Mouse (Mus musculus) layer of hippocampus, postnatal 10 days (tissue): ENCODE data around the gene Atp6v1e1. TPM values are rescaled to one million over a fixed set of nuclear protein-coding genes. Genes with fewer than 3 reads are reported as not detected.
"Not testable (repeated sequence)": the region's sequence is repeated elsewhere in the genome, so short reads cannot be mapped to it uniquely, and the experiment has no call there.

Experiments
- DNase-seq, 2 experiments: peaks; one replicate each; pipeline ENCODE4 v3.0.0; 2021; ENCODE audit warnings: low spot score in 2 of 2
- total RNA-seq, 2 experiments: library from RNA; stranded (reverse); gene quantifications; 2 replicates each; pipeline ENCODE4 v1.2.3; 2021

Gene Atp6v1e1
- total RNA-seq, 2 experiments from 2014 or later, result 355 to 367 TPM

DNA sequence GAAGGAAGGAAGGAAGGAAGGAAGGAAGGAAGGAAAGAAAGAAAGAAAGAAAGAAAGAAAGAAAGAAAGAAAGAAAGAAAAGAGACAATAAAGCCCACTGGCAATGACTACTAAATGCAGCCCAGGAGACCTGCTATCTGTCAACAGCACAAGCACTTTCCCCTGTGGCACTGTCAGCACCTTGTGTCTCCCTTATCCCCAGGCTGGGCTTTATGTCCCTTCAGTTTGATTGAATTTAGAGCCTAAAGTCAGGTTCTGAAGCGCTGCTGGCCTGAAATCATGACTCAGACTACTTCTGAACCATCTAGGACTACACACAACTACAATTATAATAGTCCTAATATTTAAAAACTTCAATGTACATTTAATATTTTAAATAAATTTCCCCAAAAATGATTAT, 1.7 kb downstream of the Atp6v1e1 start:
- no peak for DNase-seq

DNA sequence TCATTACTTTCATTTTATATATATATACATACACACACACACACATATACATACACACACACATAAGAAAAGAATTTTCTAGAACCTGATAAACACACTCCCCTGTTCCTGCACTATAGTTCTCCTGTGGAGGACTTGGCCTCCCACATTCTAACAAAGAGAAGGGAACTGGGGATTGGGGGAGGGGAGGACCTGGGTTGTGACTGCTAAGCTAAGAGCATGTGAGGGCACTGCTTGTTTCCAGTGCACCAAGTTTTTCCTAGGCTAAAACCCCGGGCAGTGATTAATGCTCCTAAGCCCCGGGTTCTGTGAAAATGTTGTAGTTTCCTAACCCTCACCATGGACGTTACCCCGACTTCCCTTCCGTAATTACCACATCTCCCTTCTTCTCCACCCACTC, 2.4 kb downstream of the Atp6v1e1 start:
- DNase-seq, result no peak

- no peak for DNase-seq
These were observed 3.3 kb downstream of the Atp6v1e1 start for GRCm38 (mm10) chr6:120819294-120819693.

GRCm38 (mm10) chr6:120811999-120812398, 10.6 kb downstream of the Atp6v1e1 start:
- not testable (repeated sequence) for DNase-seq

GRCm38 (mm10) chr6:120807738-120808081, 14.9 kb downstream of the Atp6v1e1 start:
- no peak for DNase-seq

DNA sequence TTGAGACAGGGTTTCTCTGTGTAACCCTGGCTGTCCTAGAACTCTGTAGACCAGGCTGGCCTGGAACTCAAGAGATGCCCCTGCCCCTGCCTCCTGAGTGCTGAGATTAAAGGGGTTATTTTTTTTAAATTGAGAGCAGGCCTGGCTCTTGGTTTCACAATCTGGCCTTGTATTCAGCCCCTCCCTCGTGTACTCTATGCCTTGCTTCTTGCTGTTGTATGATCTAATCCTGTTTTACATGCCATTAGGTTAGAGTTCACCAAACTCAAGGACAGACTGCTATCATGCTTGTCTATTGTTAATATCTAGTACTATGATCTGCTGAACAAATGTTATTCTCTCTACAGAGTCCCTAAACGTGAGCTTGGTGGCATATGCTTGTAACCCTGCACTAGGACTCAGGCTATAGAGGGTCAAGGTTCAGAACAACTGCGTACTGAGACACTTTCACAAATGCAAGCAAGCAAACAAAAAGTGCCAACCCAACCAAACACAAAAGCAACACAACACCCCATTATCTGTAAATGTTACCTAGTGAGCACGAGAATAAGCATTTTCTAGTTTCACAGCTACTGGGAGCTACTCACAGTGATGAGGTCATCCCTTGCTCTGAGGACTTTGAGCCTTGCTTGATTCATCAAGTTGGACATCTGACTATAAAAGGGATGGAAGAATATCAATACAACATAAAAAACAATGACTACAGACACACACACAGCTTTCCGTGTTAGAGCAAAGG, 15.4 kb downstream of the Atp6v1e1 start:
- DNase-seq, result no peak

DNA sequence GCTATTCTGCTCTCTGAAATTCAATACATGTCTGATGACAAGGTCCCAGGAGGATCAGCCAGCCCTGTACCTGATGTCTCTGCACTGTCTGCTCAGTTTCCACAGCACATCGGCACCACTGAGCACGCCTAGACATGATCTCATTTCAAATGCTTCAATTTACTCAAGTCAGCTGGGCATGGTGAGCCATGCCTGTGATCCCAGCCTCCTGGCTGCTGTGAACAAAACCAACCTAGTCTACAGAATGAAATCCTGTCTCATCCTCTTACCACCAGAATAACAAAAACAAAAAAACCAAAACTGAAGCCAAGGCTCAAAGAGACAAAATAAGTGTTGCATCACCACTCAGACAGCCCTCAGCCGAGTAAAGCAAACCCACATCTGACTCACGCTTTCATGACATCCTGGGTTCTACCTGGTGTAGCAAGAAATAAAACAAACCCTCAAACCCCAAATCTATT, 23.0 kb downstream of the Atp6v1e1 start:
- DNase-seq, result no peak

DNA sequence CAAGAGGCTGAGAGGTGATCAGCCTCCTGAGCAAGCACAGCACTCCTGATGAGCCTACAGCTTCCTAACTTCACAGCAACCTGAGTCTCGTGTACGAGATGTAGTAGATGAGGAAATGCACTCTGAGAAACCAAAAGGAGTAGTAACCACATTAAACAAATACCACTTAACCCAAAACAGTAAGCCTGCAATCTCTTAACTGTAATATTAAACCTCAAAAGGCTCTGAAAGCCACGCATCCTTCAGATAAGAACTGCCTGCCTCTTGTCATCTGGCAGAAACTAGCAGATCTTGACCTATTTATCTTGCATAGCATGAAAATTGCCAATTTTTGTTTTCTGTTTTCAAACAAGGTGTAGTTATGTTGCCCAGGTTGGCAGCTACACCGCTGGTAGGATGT, 23.7 kb downstream of the Atp6v1e1 start:
- no peak for DNase-seq

- no peak for DNase-seq
These were observed 24.6 kb downstream of the Atp6v1e1 start for GRCm38 (mm10) chr6:120798019-120798418.

DNA sequence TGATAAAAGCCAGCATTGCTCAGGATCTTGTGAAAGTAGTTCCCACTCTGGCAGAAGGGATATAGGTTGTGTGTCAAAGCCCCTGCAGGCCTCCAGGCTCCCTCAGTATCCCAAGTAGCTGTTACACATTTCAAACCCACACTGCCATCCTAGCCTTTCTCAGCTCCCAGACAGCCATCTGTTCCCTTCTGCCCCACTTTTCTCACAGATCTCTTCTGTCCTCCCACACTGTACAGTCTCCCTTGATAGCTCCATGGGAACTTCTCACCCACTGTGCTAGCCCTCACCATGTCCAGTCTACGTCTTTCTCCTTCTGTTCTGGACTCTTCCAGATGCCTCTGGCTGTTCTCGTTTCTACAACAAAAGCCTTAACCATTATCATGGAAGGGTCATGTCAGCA, 26.5 kb downstream of the Atp6v1e1 start:
- DNase-seq, result no peak

DNA sequence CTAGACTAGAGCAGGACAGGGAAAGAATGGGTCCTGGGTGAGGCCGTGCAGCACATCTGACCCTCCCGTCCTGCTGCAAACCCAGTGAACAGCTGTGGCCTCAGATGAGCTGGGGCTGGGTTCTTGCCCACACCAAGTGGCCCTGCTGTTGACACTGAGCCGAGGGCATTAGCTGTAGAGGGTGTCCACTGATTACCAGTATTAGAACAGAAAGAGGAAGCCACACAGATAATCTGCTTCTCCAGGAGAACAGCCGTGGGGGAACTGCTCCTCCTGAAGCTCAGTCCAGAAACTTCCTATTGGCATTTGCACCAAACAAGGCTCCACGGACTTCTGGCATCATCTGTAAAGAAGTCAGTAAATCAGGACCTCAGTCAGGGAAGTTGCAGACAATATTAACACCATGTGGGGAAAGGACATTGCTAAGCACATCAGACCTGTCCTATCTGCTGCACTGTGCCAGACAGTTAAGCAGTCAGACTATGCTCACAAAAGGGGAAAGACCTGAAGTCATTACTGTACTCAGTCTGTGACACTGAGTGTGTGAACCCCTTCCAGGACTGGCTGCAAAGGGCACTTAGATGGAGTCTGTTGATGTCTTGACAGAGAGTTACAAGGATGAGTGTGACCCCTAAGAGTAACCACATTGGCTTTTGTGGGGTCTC, 27.0 kb downstream of the Atp6v1e1 start:
- no peak for DNase-seq

- no peak for DNase-seq
These were observed 29.6 kb downstream of the Atp6v1e1 start for GRCm38 (mm10) chr6:120792947-120793346.

- DNase-seq, result no peak
These were observed 31.9 kb downstream of the Atp6v1e1 start for GRCm38 (mm10) chr6:120790717-120791116.

GRCm38 (mm10) chr6:120790153-120790552, 32.4 kb downstream of the Atp6v1e1 start:
- DNase-seq, result no peak

DNA sequence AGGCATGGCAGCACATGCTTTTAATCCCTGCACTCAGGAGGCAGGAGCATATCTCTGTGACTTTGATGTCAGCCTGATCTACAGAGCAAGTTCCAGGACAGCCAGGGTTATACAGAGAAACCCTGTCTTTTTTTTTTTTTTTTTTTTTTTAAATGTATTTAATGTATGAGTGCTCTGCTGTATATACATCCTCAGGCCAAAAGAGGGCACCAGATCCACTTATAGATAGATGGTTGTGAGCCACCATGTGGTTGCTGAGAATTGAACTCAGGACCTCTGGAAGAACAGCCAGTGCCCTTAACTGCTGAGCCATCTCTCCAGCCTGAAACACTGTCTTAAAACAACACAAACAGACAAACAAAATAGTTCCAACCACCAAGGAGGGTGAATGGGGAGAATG, 33.7 kb downstream of the Atp6v1e1 start:
- no peak for DNase-seq

DNA sequence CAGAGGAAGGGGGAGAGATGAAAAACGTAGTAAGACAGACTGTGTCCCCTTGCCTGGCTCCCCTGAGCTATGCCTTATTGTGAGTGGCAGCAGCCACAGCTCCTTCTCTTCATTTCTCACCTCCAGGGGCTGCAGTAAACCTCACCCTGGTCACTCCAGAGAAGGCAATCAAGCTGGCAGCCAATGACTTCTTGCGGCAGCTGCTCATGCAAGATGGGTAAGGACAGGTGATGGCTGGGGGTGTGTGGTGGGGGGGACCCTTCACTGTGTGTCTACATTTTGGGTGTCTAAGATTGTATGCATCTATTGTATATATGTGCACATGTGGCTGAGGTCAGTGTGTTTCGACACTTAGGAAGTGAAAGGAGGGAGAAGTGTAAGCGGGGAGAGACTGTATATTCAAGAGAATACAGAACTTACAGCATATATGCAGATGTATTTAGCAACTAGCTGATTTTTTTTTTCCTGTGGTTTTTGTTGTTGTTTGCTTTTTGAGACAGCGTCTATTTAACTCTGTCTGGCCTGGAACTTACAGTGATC, 34.5 kb downstream of the Atp6v1e1 start:
- DNase-seq, result no peak

DNA sequence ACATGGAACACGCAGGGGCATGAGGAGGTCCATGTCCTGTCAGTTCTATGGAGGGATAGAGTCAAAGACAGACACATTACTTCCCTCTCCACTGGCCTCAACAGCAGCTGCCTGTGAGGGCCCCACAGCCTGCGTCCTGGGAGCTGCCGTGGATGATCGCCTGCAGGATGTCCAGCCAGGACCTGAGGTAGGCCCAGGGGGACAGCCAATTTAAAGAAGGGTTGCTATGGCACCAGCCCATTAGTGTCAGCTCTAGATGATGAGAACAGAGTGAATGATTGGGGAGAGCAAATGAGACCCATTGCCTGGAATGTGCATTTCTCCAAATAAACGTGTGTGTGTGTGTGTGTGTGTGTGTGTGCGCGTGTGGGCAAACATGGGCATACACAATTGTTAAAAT, 38.2 kb downstream of the Atp6v1e1 start:
- no peak for DNase-seq

DNA sequence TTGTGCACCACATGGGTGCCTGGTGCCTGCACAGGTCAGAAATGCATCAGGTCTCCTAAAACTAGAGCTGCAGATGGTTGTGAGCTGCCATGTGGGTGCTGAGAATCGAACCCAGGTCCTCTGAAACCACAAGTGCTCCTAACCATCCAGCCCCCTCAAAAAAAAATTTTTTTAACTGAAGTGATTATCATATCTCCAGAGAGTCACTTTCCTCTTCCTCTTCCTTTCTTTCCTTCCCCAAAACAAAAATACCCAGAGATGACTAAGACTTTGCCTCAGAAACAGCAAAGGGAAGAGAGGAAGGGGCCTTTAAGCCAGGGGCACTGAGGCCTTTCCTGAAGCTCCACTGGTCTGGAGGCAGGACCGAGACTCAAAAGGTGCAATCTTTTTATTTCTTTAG, 39.6 kb downstream of the Atp6v1e1 start:
- no peak for DNase-seq

DNA sequence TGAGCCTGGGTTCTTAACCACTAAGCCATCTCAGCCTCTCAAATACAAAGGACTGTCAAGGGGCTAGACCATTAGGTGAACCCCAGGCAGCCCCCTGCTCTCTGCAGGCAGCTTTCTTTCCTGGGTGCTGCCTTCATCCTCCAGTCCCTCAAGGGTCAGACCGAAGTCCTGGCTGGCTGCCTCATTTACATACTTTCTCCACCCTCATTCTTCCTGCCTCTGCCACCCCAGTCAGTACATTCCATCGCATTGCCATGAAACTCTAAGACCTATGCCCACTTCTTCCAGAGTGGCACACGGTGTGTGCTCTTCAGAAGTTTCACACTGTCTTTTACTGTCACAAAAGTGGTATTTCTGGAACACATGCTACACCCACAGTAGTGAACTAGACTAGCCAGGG, 44.4 kb downstream of the Atp6v1e1 start:
- no peak for DNase-seq

DNA sequence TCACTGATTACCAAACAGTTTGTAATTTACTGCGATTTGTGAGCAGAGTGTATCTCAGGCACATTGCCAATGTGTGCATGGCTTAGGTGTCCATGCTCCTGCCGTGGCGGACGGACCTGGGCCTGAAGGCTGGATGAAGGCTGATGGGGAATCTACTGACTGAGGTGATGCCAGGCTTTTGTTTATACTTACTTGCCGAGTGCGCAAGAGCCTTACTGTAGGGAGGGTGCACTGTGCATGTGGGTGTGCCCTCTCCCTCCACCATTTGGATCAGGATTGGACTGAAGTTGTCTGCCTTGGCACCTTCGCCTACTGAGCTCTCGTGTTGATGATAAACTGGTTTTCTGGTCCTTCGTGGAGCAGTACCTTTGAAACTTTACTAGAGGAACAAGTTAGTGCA, 45.1 kb downstream of the Atp6v1e1 start:
- DNase-seq, result no peak

- DNase-seq, result no peak
These were observed 46.3 kb downstream of the Atp6v1e1 start for GRCm38 (mm10) chr6:120776286-120776685.

DNA sequence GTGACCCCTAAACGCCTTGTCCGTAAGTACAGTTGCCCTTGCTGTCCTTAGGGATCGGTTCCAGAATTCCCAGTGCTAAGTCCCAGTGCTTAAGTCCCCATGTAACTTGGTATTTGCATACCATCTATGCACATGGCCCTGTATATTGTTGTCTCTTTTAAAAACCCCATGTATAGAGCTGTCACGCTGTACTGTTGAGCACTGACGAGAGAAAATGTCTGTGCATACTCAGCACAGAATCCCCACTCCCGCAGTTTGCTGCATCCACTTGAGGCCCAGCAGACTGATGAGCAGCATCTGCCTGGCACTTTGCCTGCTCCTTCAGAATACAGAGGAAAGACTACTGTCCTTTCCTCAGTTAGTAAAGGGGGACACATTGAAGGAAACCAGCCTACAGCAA, 48.8 kb downstream of the Atp6v1e1 start:
- DNase-seq, result no peak

- DNase-seq, result peak; percentile 45 to 55
These were observed 49.4 kb downstream of the Atp6v1e1 start, which contains the start of gene Slc25a18 for GRCm38 (mm10) chr6:120773149-120773628. Slc25a18 (plus strand) TSS chr6:120773578.
